Mouse (Mus musculus) lung, embryonic 16.5 days (tissue): ENCODE data around the gene Lrp5. TPM values are rescaled to one million over a fixed set of nuclear protein-coding genes. Genes with fewer than 3 reads are reported as not detected.
A peak's percentile ranks its signal among the peaks of the same experiment; 100 is the strongest.

Experiments used
- ATAC-seq: fragments of 200-750 bp; cut with Nextera tagmentation; 2 replicates; pipeline ENCODE4 v1.8.0; 2017; ENCODE audit warnings: low read depth, mild to moderate bottlenecking, moderate library complexity
- H3K27ac ChIP-seq: fragments of 300-500 bp; sonication (generic); 2 replicates; pipeline ENCODE4 v1.5.1; 2014; ENCODE audit warnings: mild to moderate bottlenecking, control low read depth, low read length
- H3K27me3 ChIP-seq: fragments of 300-500 bp; sonication (generic); 2 replicates; pipeline ENCODE4 v1.6.1; 2014; ENCODE audit warnings: low read depth, low read length, mixed read lengths; ENCODE audit not compliant: control insufficient read depth, insufficient read depth
- H3K36me3 ChIP-seq: fragments of 300-500 bp; sonication (generic); 2 replicates; pipeline ENCODE4 v1.6.1; 2014; ENCODE audit warnings: low read length; ENCODE audit not compliant: control insufficient read depth, insufficient read depth
- H3K4me1 ChIP-seq: fragments of 300-500 bp; sonication (generic); replicated peaks from 2 replicates; pipeline ENCODE4 v1.6.1; 2014; ENCODE audit warnings: low read length, mixed read lengths; ENCODE audit not compliant: control insufficient read depth, insufficient read depth
- H3K4me2 ChIP-seq: fragments of 300-500 bp; sonication (generic); 2 replicates; pipeline ENCODE4 v1.6.1; 2014; ENCODE audit warnings: low read depth, low read length, control low read depth
- H3K4me3 ChIP-seq: fragments of 300-500 bp; sonication (generic); 2 replicates; pipeline ENCODE4 v1.5.1; 2014; ENCODE audit warnings: mild to moderate bottlenecking, low read length, control low read depth
- H3K9ac ChIP-seq: fragments of 300-500 bp; sonication (generic); 2 replicates; pipeline ENCODE4 v1.6.1; 2014; ENCODE audit warnings: low read length, control low read depth
- H3K9me3 ChIP-seq: fragments of 300-500 bp; sonication (generic); 2 replicates; pipeline ENCODE4 v1.6.1; 2016; ENCODE audit warnings: low read length; ENCODE audit not compliant: control insufficient read depth
- WGBS: fragments of 180-500 bp; shearing (Covaris S2); extraction: QIAGEN DNeasy Blood & Tissue Kit; methylation state at CpG from one replicate; pipeline ENCODE4 v1.1.7; 2014; 5-methylcytosine and 5-hydroxymethylcytosine counted together
- polyA plus RNA-seq: library from polyadenylated mRNA; unstranded; fragments of >200 nt; fragmentation: Nextera tagmentation; extraction: Ambion mirVana; gene quantifications from 2 replicates; pipeline ENCODE4 v1.2.1, GENCODE M21; 2015

Gene Lrp5
- 7.4 and 7.8 TPM in 2 replicates for polyA plus RNA-seq

DNA sequence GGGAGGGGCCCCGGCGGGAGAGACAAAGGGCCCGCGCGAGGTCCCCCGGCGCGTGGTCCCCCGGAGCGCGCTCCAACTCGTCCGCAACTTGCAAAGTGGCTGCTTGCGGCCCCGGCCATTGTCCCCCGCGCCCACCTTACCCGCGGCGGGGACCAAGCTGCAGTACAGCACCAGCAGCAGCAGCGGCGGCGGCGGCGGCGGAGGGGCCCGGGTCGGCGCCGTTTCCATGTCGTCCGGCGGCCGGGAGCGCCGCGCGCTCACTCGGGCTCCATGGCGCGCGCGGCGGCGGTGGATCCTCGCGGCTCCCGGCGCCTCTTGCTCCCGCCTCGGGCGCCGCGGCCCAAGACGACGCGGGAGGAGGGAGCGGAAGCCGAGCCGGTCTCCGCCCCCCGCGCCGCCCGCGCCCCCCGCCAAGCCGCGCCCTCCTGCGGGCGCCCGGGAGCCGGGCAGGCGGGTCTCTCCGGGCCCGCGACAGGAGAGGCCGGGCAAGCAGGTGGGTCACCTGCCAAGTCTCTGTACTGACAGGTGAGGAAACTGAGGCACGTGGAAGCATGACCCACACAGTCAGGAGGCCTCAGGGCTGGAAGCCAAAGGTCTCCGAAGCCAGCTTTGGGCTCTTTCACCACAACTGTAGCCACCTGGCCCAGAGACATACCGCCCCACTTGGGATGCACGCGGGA, at the start of gene Lrp5:
TSS of gene Lrp5 (minus strand) at position 350 of the 680 bp plus-strand sequence.
- Histone ChIP-seq H3K4me3 (peak within 1 kb of the TSS; percentile 71), H3K9ac (peak within 1 kb of the TSS; percentile 99), H3K4me2 (peak within 1 kb of the TSS; percentile 96), H3K4me1 (peaks cover 46% of the 10 kb centered on the region), H3K9me3 (no peaks in the 10 kb centered on the region), H3K27ac (peak within 1 kb of the TSS; percentile 90), H3K27me3 (no peaks in the 10 kb centered on the region), H3K36me3 (no peaks in the 10 kb centered on the region)
- peak; percentile 68 for ATAC-seq
- WGBS: under 1% methylated on average over 57 of the region's 83 CpGs

DNA sequence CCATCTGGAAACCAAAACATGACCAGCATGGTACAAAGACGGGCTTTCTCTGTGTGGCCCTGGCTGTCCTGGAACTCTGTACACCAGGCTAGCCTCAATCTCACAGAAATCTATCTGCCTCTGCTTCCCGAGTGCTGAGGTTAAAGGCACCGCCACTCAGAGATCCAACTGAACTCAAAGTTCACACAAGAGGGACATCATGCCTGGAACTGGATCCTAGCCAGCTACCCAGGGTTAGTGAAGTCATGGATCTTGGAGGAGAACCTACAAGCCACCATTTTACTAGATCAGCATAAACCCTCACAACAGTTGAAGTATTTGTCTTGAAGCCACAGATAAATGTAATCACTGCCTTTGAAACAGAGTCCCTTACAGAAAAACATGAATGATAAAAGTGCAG, 49.6 kb upstream of the Lrp5 start:
- 85% methylated on average over 3 of the region's 3 CpGs for WGBS

DNA sequence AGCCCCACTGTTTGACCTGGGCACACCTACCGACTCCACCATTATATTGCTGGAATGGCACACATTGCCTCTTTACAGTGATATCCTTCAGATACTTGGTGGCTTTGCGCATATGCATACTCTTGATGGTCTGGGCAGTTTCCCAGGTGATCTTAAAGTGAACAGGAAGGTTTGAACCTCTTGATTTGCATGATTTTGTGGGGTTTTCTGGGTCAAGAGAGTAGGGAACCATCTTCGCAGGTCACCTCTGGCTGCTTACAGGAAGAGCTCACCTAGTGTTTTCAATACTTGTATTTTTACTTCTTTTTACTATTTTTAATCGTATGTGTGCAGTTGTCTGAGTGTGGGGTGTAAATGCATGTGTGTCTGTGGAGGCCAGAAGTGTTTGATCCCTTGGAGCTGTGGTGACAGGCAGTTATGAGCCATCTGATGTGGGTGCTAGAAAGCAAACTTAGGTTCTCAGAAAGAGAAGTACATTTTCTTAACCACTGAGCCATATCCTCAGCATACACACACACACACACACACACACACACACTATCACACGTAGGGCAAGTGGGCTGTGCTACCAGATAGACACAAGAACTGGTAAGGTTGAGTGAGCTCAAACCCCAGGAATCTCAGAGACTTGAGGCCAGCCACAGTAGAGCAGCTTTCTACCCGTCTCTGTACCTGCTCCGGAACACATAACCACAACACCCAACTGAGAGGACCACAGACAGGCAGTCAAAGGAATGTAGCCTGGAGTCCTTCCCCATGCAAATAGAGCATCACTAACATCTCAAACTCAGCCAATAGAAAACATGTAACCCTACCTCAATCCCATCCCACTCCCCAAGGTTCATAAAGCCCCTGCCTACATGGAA, 44.6 kb upstream of the Lrp5 start:
- Histone ChIP-seq H3K9ac (no peak overlapping the region), H3K36me3 (no peaks in the 10 kb centered on the region), H3K4me3 (no peak overlapping the region), H3K27me3 (no peaks in the 10 kb centered on the region), H3K4me2 (no peak overlapping the region), H3K27ac (no peak overlapping the region), H3K4me1 (no peaks in the 10 kb centered on the region), H3K9me3 (no peaks in the 10 kb centered on the region)
- 72% methylated on average over 7 of the region's 7 CpGs for WGBS
- no peak for ATAC-seq

More for the DNA sequence above, 49.6 kb upstream of the Lrp5 start:
- no peak overlapping the region for H3K9ac ChIP-seq
- H3K27ac ChIP-seq: no peak overlapping the region
- no peaks in the 10 kb centered on the region for H3K4me1 ChIP-seq
- H3K27me3 ChIP-seq: no peaks in the 10 kb centered on the region
- no peak overlapping the region for H3K4me2 ChIP-seq
- no peaks in the 10 kb centered on the region for H3K36me3 ChIP-seq
- no peaks in the 10 kb centered on the region for H3K9me3 ChIP-seq
- H3K4me3 ChIP-seq: no peak overlapping the region
- no peak for ATAC-seq

DNA sequence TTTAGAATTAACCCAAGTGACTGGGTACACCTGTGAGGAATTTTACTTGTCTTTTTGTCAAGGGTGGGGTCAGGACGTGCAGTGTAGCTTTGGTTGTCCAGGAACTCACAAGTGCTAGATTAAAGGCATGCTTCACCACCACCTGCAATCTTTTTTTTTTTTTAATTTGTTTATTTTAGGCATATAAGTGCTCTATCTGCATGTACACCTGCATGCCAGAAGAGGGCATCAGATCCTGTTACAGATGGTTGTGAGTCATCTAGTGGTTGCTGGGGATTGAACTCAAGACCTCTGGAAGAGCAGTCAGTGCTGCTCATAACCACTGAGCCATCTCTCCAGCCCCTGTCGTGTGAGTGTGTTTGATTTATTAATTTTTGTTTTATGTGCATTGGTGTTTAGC, 42.5 kb upstream of the Lrp5 start:
- H3K36me3 ChIP-seq: no peaks in the 10 kb centered on the region
- WGBS: 54% methylated on average over 2 of the region's 2 CpGs
- no peak overlapping the region for H3K4me3 ChIP-seq
- H3K27me3 ChIP-seq: no peaks in the 10 kb centered on the region
- H3K4me2 ChIP-seq: no peak overlapping the region
- no peak overlapping the region for H3K9ac ChIP-seq
- no peak for ATAC-seq
- H3K27ac ChIP-seq: no peak overlapping the region
- no peaks in the 10 kb centered on the region for H3K9me3 ChIP-seq
- no peaks in the 10 kb centered on the region for H3K4me1 ChIP-seq

DNA sequence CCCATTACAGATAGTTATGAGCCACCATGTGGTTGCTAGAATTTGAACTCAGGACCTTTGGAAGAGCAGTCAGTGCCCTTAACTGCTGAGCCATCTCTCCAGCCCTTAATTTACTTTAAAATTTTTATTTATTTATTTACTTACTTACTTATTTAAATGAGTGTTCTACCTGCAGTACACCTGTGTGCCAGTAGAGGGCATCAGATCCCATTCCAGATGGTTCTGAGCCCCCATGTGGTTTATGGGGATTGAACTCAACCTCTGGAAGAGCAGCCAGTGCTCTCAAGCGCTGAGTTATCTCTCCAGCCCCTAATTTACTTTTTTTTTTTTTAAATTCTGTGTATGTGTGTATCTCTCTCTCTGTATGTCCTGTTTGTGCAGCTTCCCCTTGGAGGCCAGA, 38.4 kb upstream of the Lrp5 start:
- H3K27ac ChIP-seq: no peak overlapping the region
- 22% methylated on average over 1 of the region's 1 CpGs for WGBS
- no peaks in the 10 kb centered on the region for H3K36me3 ChIP-seq
- H3K4me3 ChIP-seq: no peak overlapping the region
- H3K27me3 ChIP-seq: no peaks in the 10 kb centered on the region
- ATAC-seq: no peak
- H3K4me1 ChIP-seq: no peaks in the 10 kb centered on the region; the same call in 1 of the 2 replicates
- no peak overlapping the region for H3K4me2 ChIP-seq
- no peak overlapping the region for H3K9ac ChIP-seq
- H3K9me3 ChIP-seq: no peaks in the 10 kb centered on the region

DNA sequence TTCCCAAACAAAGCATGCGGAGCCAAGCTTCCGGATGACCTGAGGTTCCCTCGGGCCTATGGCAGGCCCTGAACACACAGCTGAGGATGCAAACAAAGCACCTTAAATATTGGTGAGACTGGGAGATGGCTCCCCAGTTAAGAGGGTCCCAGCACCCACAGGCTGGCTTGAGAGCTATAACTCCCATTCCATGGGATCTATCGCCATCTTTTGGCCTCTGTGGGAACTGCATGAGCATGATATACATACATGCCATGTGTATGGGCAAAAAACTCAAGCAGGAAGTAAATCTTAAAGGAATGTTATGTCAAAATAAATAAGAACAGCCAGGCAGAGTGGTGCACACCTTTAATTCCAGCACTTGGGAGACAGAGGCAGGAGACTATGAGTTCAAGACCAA, 37.5 kb upstream of the Lrp5 start:
- ATAC-seq: no peak
- 80% methylated on average over 4 of the region's 4 CpGs for WGBS
- Histone ChIP-seq H3K4me2 (no peak overlapping the region), H3K4me3 (no peak overlapping the region), H3K4me1 (peaks cover 4% of the 10 kb centered on the region), H3K27ac (no peak overlapping the region), H3K9me3 (no peaks in the 10 kb centered on the region), H3K9ac (no peak overlapping the region), H3K36me3 (no peaks in the 10 kb centered on the region), H3K27me3 (no peaks in the 10 kb centered on the region)

DNA sequence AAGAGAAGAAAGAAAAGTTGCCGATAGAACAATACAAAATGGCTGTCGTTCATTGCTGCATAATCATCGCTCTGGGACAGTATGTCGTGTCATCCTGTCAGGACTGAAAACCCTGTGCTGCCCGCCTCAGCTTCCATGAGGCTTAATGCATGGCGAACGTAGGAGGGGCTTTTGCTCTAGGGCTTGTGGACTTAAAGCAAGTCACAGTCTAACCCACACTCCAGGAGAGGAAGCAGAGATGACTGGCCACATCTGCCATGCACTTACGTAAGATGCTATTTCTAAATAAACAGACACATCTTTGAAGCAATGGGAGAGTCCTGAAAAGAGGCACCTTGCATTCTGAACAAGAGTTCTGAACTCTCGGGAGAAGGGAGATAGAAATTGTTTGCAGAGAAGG, 36.8 kb upstream of the Lrp5 start:
- no peak overlapping the region for H3K9ac ChIP-seq
- ATAC-seq: no peak
- no peaks in the 10 kb centered on the region for H3K9me3 ChIP-seq
- H3K4me3 ChIP-seq: no peak overlapping the region
- peaks cover 7% of the 10 kb centered on the region for H3K4me1 ChIP-seq
- no peak overlapping the region for H3K4me2 ChIP-seq
- H3K36me3 ChIP-seq: no peaks in the 10 kb centered on the region
- no peak overlapping the region for H3K27ac ChIP-seq
- WGBS: 87% methylated on average over 9 of the region's 9 CpGs
- H3K27me3 ChIP-seq: no peaks in the 10 kb centered on the region

DNA sequence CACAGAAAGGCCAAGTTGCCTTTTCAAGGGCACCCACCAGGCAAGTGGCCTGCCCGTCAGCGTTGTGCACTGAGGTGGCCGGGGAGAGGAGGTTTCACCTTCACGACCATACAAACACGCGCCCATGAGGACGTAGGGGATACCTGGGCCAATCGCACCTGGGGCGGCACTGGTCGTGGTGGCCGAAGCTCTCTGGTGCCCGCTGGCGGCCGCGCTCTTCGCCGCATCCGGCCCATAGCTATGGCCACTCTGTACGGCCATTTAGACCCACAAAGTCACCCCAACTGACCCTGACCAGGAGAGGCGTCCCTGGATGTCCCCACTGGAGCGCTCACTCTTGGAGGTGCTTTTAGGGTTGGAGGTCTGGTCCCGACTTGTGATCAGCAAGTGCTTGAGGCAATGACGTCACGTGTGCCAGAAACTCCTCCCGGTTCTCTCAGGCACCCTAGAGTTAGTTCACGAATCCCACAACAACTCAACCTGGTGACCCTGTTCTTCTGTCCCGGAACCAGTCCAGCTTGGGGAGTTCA, 33.1 kb upstream of the Lrp5 start:
- Histone ChIP-seq H3K36me3 (peaks cover 9% of the 10 kb centered on the region), H3K9me3 (no peaks in the 10 kb centered on the region), H3K4me2 (peak overlapping the region; percentile 96), H3K9ac (peak overlapping the region; percentile 67), H3K27me3 (no peaks in the 10 kb centered on the region), H3K4me3 (peak overlapping the region; percentile 54), H3K4me1 (peaks cover 7% of the 10 kb centered on the region), H3K27ac (peak overlapping the region; percentile 63)
- peak; percentile 88 for ATAC-seq
- under 1% methylated on average over 27 of the region's 27 CpGs for WGBS
